Mouse (Mus musculus) hindbrain, embryonic 12.5 days (tissue): ENCODE measurements around the gene Krtap28-13. TPM values are rescaled to one million over a fixed set of nuclear protein-coding genes. Genes with fewer than 3 reads are reported as not detected.

Source experiments
- ATAC-seq: fragments of 200-750 bp; cut with Nextera tagmentation; 2 replicates; pipeline ENCODE4 v1.8.0; 2017; ENCODE audit warnings: moderate TSS enrichment; ENCODE audit not compliant: low FRiP score
- H3K27ac ChIP-seq: fragments of 300-500 bp; sonication (generic); 2 replicates; pipeline ENCODE4 v1.5.1; 2016; ENCODE audit warnings: mild to moderate bottlenecking
- H3K27me3 ChIP-seq: fragments of 300-500 bp; sonication (generic); 2 replicates; pipeline ENCODE4 v1.6.1; 2016; ENCODE audit warnings: mild to moderate bottlenecking
- H3K36me3 ChIP-seq: fragments of 300-500 bp; sonication (generic); 2 replicates; pipeline ENCODE4 v1.6.1; 2016; ENCODE audit warnings: mild to moderate bottlenecking
- H3K4me1 ChIP-seq: fragments of 300-500 bp; sonication (generic); 2 replicates; pipeline ENCODE4 v1.6.1; 2016
- H3K4me2 ChIP-seq: fragments of 300-500 bp; sonication (generic); replicated peaks from 2 replicates; pipeline ENCODE4 v1.6.1; 2016; ENCODE audit warnings: mild to moderate bottlenecking
- H3K4me3 ChIP-seq: fragments of 300-500 bp; sonication (generic); 2 replicates; pipeline ENCODE4 v1.5.1; 2016; ENCODE audit warnings: mild to moderate bottlenecking
- H3K9ac ChIP-seq: fragments of 300-500 bp; sonication (generic); 2 replicates; pipeline ENCODE4 v1.6.1; 2016; ENCODE audit warnings: mild to moderate bottlenecking, moderate library complexity
- H3K9me3 ChIP-seq: fragments of 300-500 bp; sonication (generic); replicated peaks from 2 replicates; pipeline ENCODE4 v1.6.1; 2016; ENCODE audit warnings: mild to moderate bottlenecking
- WGBS: fragments of 180-500 bp; shearing (Covaris S2); methylation state at CpG from one replicate; pipeline ENCODE4 v1.1.7; 2016; 5-methylcytosine and 5-hydroxymethylcytosine counted together
- polyA plus RNA-seq: library from polyadenylated mRNA; unstranded; fragments of >200 nt; fragmentation: Nextera tagmentation; extraction: Ambion mirVana; gene quantifications from 2 replicates; pipeline ENCODE4 v1.2.1, GENCODE M21; 2016

Krtap28-13 gene
- polyA plus RNA-seq: not detected in 2 replicates

DNA sequence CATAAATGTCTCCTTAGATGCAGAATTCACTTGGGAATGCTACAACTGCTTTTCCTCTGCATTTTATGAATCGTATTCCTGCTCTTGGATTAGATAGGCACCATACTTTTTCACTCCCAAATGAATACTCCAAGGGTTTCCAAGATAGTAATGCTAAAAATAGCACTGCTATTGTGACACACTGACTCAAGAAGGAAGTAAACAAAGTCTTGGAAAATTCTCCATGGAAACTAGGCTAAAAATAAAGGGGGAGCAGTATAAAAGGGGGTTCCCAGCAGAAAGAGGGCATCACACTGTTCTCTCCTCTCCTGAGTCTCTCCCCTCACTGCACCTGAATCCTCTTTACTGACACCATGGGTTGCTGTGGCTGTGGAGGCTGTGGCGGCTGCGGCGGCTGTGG lies at the start of gene Krtap28-13:
Krtap28-13 (plus strand) TSS at position 288 of the 400 bp plus-strand sequence.
- no peak for ATAC-seq
- Histone ChIP-seq H3K27me3 (no peaks in the 10 kb centered on the region), H3K27ac (no peak within 1 kb of the TSS), H3K36me3 (no peaks in the 10 kb centered on the region), H3K9ac (no peak within 1 kb of the TSS), H3K4me1 (no peaks in the 10 kb centered on the region), H3K4me3 (no peak within 1 kb of the TSS), H3K4me2 (no peak within 1 kb of the TSS), H3K9me3 (no peaks in the 10 kb centered on the region)
- 87% methylated on average over 4 of the region's 4 CpGs for WGBS

DNA sequence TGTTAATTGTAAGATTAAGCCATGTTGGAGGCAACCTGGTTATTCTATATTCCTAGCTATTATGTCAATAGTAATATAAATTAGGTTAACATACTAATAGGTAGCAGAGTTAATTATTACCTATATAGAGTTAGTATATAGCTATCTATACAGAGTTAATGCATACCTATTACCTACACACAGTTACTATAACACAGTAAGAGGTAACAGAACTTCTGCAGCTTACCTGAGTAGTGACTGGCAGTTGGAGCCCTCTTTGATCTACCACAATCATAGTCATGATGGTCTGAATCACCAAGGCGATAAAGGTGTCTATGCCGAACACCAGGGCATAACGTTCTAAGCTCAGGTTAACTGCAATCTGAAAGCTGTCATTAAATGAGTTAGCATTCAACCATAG lies 46.3 kb upstream of the Krtap28-13 start:
- Histone ChIP-seq H3K9me3 (no peaks in the 10 kb centered on the region), H3K4me2 (no peak overlapping the region), H3K9ac (no peak overlapping the region), H3K27ac (no peak overlapping the region), H3K4me3 (no peak overlapping the region), H3K27me3 (no peaks in the 10 kb centered on the region), H3K4me1 (no peaks in the 10 kb centered on the region), H3K36me3 (no peaks in the 10 kb centered on the region)
- no peak for ATAC-seq
- WGBS: 96% methylated on average over 3 of the region's 3 CpGs

DNA sequence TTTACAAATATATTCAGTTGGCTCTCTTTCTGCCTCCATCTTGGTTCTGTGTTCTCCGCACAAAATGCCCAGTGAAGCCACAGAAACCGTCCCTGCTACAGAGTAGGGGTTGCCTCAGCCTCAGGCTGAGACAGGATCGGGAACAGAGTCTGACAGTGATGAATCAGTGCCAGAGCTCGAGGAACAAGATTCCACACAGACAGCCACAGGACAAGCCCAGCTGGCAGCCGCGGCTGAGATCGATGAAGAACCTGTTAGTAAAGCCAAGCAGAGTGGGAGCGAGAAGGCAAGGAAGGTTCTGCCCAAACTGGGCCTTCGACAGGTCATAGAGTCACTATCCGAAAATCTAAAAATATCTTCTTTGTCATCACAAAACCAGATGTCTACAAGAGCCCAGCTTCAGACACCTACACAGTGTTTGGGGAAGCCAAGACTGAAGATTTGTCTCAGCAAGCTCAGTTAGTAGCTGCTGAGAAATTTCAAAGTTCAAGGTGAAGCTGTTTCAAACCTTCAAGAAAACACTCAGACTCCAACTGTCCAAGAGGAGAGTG lies 45.3 kb upstream of the Krtap28-13 start:
- 77% methylated on average over 10 of the region's 10 CpGs for WGBS
- H3K4me2 ChIP-seq: no peak overlapping the region

DNA sequence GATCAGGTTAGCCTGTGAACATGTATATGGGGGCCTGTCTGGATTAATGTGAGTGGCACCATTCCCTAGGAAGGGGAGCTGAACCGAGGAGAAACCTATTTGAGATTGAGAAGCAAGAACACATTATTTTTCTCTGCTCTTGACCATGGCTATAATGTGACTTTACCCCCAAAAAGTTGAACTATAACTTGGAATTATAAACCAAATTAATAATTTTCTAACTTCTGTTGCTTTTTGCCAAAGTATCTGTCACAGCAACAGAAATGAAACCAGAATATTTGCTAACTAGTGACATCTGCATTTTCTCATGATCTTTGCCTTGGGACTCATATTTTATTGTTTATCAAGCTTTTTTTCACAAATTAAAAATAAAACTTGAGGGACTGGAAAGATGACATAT lies 44.2 kb upstream of the Krtap28-13 start:
- Histone ChIP-seq H3K4me1 (no peaks in the 10 kb centered on the region), H3K27me3 (no peaks in the 10 kb centered on the region), H3K36me3 (no peaks in the 10 kb centered on the region), H3K27ac (no peak overlapping the region), H3K4me3 (no peak overlapping the region), H3K4me2 (no peak overlapping the region), H3K9me3 (no peaks in the 10 kb centered on the region), H3K9ac (no peak overlapping the region)
- ATAC-seq: no peak
- WGBS: 80% methylated on average over 1 of the region's 1 CpGs

More for the DNA sequence above, 45.3 kb upstream of the Krtap28-13 start:
- Histone ChIP-seq H3K27me3 (no peaks in the 10 kb centered on the region), H3K27ac (no peak overlapping the region), H3K4me3 (no peak overlapping the region), H3K9me3 (no peaks in the 10 kb centered on the region), H3K36me3 (no peaks in the 10 kb centered on the region), H3K4me1 (no peaks in the 10 kb centered on the region), H3K9ac (no peak overlapping the region)
- no peak for ATAC-seq

DNA sequence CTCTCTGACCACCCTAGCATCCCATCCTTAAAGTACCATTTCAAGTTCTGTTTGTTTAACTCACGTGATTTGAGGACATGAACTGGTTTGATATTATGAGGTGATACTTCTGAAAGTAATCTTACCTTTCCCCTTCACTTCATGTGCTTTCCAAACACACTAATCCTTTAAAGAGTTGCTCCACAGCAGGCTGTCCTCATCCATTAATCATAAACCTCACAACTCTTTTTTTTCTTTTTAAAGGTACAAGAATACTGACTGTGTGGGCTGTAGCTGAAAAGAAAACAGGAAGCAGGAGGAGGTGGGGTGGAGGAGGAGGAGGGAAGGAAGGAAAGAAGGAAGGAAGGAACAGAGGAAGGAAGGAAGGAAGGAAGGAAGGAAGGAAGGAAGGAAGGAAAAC lies 28.8 kb upstream of the Krtap28-13 start:
- H3K36me3 ChIP-seq: no peaks in the 10 kb centered on the region
- no peaks in the 10 kb centered on the region for H3K4me1 ChIP-seq
- no peaks in the 10 kb centered on the region for H3K27me3 ChIP-seq
- ATAC-seq: no peak
- H3K4me3 ChIP-seq: no peak overlapping the region
- WGBS: 64% methylated on average over 1 of the region's 1 CpGs
- no peak overlapping the region for H3K4me2 ChIP-seq
- no peak overlapping the region for H3K27ac ChIP-seq
- no peak overlapping the region for H3K9ac ChIP-seq
- no peaks in the 10 kb centered on the region for H3K9me3 ChIP-seq

DNA sequence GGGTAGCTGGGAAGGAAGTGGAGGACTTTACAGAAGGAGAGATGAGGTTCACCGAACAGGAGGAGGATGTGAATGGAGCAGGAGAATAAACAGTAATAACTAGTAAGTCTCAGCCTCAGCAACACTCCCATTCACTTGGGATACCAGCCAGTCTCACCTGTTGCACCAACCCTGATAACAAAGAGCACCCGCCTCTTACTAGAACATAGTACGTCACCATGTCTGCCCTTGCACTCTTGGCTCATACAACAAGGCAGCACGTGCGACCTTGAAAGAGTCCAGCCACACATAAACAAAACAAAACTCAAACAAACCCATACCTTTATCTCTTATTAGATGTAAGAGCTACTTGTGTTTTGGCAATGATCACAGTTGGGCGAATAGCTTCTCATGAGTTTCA lies 28.2 kb upstream of the Krtap28-13 start:
- no peaks in the 10 kb centered on the region for H3K9me3 ChIP-seq
- H3K4me2 ChIP-seq: no peak overlapping the region
- 90% methylated on average over 6 of the region's 6 CpGs for WGBS
- no peak for ATAC-seq
- H3K4me3 ChIP-seq: no peak overlapping the region
- no peak overlapping the region for H3K27ac ChIP-seq
- H3K27me3 ChIP-seq: no peaks in the 10 kb centered on the region
- H3K4me1 ChIP-seq: no peaks in the 10 kb centered on the region
- H3K36me3 ChIP-seq: no peaks in the 10 kb centered on the region
- no peak overlapping the region for H3K9ac ChIP-seq

DNA sequence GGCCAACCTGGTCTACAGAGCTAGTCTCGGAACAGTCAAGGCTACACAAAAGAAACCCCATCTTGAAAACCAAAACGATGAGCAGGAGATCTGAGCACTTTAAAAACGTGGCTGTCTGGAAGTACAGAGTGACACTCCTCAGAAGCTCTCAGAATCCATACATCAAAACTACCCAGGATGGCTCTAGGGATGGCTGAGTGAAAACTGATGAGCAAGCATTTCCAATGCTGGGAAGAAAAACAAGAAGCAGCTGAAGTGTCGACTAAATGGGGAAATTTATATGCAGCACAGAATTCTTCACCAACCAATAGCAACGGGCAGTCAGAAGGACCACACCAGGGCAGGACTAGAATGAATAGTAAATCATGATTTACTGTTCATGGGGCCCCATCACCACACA lies 26.2 kb upstream of the Krtap28-13 start:
- Histone ChIP-seq H3K36me3 (no peaks in the 10 kb centered on the region), H3K27ac (no peak overlapping the region), H3K4me1 (peaks cover 5% of the 10 kb centered on the region; the same call in 1 of the 2 replicates), H3K4me2 (no peak overlapping the region), H3K9ac (no peak overlapping the region), H3K9me3 (no peaks in the 10 kb centered on the region), H3K27me3 (no peaks in the 10 kb centered on the region), H3K4me3 (no peak overlapping the region)
- ATAC-seq: no peak
- 77% methylated on average over 5 of the region's 5 CpGs for WGBS

DNA sequence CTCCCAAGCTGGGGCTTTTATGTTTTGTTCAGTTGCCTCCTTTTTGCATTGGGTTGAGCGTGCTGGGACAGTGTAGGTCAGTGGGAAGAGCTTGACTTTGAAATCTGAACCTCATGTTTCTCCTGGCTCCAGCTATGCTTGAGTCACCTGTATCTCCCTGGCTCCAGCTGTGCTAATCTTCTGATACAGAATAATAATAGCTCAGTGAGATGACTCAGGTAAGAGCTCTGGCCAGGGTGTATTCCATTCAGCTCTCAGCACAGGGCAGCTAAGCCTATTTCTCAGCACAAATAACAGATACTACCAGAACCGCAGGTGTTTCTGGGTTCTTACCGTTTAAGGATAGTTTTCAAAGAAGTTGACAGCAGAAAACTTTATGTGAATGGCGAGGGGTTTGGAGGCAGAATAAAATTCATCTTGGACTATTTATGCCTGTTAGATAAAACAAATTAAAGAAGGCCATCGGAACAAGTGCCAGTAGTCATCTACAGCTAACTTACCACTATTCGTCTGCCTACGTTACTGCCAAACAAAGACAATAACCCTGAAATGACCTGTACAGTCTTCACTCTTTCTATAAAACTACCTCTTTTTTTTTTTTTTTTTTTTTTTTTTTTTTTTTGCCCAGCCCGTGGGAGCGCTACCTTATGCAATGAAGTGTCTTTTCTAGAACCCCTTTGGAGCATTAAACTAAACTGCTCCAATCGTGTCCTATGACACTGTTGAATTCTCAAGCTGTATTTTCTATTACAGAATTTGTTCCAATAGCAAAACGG lies 23.6 kb upstream of the Krtap28-13 start:
- Histone ChIP-seq H3K9me3 (no peaks in the 10 kb centered on the region), H3K9ac (no peak overlapping the region), H3K27ac (no peak overlapping the region), H3K27me3 (no peaks in the 10 kb centered on the region), H3K4me2 (no peak overlapping the region), H3K36me3 (no peaks in the 10 kb centered on the region), H3K4me3 (no peak overlapping the region), H3K4me1 (peaks cover 5% of the 10 kb centered on the region; the same call in 1 of the 2 replicates)
- ATAC-seq: no peak
- 67% methylated on average over 11 of the region's 11 CpGs for WGBS

DNA sequence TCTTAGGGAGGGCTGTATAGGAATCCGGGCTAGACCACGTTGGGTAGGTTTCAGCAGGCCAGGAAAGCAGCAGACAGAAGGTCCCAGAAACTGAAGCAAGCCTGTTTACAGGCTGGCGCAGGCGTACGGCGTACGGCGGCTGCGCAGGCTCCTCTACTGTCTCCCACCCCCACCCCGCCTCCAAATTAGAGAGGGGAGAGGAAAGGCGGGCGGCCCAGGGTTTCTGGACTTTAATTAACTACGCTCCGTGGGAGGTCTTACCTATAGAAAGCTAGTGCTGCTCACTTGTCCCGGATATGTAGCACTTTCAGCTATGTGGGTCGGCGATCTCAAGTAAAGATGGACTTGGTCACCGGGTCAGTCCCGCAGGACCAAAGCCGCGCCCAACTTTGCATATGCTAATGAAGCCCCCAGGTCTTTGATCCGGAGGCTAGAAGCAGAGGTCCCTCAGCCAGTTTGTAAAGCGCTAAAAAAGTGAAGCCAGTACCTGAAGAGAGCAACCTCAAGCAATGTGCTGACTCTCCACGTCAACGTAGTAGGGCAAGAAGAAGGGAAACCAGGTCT lies 22.5 kb upstream of the Krtap28-13 start, which contains the start of gene Slc19a3:
Slc19a3 (minus strand) TSS at position 340 of the 564 bp plus-strand sequence.
- H3K36me3 ChIP-seq: no peaks in the 10 kb centered on the region
- peak within 1 kb of the TSS; percentile 55 for H3K9ac ChIP-seq
- peaks cover 5% of the 10 kb centered on the region; the same call in 1 of the 2 replicates for H3K4me1 ChIP-seq
- no peaks in the 10 kb centered on the region for H3K27me3 ChIP-seq
- peak within 1 kb of the TSS; percentile 69 for H3K4me2 ChIP-seq
- H3K27ac ChIP-seq: no peak within 1 kb of the TSS
- WGBS: 1% methylated on average over 25 of the region's 25 CpGs
- H3K9me3 ChIP-seq: no peaks in the 10 kb centered on the region
- H3K4me3 ChIP-seq: peak within 1 kb of the TSS; percentile 47
- peak; percentile 90 for ATAC-seq

DNA sequence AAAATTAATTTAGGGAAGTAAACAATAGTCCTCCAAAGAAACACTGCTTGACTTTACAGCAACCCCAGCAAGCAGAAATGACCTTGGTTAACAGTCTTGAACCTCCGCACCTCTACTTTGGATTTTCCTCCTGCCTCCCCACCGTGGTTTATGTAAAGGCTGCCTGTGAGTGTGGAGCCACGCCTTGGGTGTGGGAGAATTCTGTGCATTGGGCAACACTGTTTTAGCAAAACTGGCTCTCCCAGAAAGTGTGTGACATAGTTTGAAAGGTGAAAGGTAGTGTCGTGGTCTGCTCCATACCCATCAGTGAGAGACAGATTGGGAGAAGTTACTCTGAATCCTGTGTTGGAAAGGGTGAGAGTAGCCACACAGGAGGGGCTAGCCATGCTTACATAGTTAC lies 21.6 kb upstream of the Krtap28-13 start:
- Histone ChIP-seq H3K9me3 (no peaks in the 10 kb centered on the region), H3K4me3 (no peak overlapping the region), H3K27me3 (no peaks in the 10 kb centered on the region), H3K9ac (no peak overlapping the region), H3K36me3 (no peaks in the 10 kb centered on the region), H3K4me1 (peaks cover 5% of the 10 kb centered on the region; the same call in 1 of the 2 replicates), H3K27ac (no peak overlapping the region), H3K4me2 (no peak overlapping the region)
- ATAC-seq: no peak
- 76% methylated on average over 4 of the region's 4 CpGs for WGBS

DNA sequence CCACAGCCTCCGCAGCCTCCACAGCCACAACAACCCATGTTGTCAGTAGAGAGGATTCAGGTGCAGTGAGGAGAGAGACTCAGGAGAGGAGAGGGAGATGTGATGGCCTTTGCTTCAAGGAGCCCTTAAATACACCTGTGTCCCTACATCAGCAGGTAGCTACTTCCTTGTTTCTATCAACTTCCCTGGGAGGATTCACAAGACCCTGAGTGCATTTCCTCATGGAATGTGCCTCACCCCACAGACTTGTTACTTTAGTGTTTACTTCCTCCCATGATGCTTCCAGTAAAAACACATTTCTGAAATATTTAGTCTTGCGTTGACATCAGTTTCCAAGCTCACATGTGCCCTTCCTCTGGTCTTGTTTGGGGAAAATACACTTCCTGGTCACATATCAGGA lies 18.4 kb upstream of the Krtap28-13 start, which contains the start of gene Krtap28-10:
Krtap28-10 (minus strand) TSS at position 101 of the 400 bp plus-strand sequence.
- ATAC-seq: no peak
- H3K9me3 ChIP-seq: no peaks in the 10 kb centered on the region
- H3K27ac ChIP-seq: no peak within 1 kb of the TSS
- 90% methylated on average over 2 of the region's 2 CpGs for WGBS
- H3K36me3 ChIP-seq: no peaks in the 10 kb centered on the region
- no peak within 1 kb of the TSS for H3K9ac ChIP-seq
- H3K27me3 ChIP-seq: no peaks in the 10 kb centered on the region
- no peak within 1 kb of the TSS for H3K4me3 ChIP-seq
- no peak within 1 kb of the TSS for H3K4me2 ChIP-seq
- H3K4me1 ChIP-seq: peaks cover 5% of the 10 kb centered on the region; the same call in 1 of the 2 replicates

DNA sequence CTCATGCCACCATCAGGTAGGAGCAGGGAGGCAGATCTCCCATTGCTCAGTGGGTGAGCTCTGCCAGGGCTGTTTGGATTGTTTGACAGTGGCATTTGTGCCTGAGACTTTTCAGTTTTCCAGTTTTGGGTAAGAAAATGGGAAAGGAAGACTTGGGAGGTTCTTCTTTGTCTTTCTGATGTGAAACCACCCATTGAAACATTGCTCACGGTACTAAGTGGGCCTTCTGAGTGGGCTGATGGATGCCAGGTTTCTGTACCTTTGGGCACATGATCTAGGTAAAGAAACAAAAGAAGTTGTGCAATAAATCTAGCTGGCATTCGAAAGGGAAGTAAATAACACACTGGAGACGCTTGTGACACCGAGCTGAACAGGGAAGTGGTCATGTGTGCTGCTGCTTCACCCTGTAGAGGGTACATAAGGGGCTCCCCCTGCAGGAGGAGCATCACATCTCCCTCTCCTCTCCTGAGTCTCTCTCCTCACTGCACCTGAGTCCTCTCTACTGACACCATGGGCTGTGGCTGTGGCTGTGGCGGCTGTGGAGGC lies 15.8 kb upstream of the Krtap28-13 start, which contains the start of gene Gm47969:
Gm47969 (plus strand) TSS at position 51 of the 546 bp plus-strand sequence.
- Histone ChIP-seq H3K4me1 (no peaks in the 10 kb centered on the region), H3K27ac (no peak within 1 kb of the TSS), H3K27me3 (no peaks in the 10 kb centered on the region), H3K4me2 (no peak within 1 kb of the TSS), H3K9me3 (no peaks in the 10 kb centered on the region), H3K36me3 (no peaks in the 10 kb centered on the region), H3K9ac (no peak within 1 kb of the TSS), H3K4me3 (no peak within 1 kb of the TSS)
- ATAC-seq: no peak
- 84% methylated on average over 5 of the region's 5 CpGs for WGBS
